Mouse (Mus musculus) kidney, adult 2 months (tissue): Measurements from ENCODE around the gene Serpinf1.

Experiments
- CTCF ChIP-seq: fragments of 200-500 bp; conservative IDR thresholded peaks from 2 replicates; pipeline ENCODE4 v1.5.1; 2011; ENCODE audit warnings: low read depth, mild to moderate bottlenecking, control low read depth, low read length, moderate library complexity, mixed read lengths; ENCODE audit not compliant: insufficient read depth, insufficient read length
- POLR2A ChIP-seq: fragments of 200-500 bp; IDR thresholded peaks from one replicate; pipeline ENCODE4 v1.6.1; 2011; ENCODE audit warnings: low read depth, low read length, control low read depth

DNA sequence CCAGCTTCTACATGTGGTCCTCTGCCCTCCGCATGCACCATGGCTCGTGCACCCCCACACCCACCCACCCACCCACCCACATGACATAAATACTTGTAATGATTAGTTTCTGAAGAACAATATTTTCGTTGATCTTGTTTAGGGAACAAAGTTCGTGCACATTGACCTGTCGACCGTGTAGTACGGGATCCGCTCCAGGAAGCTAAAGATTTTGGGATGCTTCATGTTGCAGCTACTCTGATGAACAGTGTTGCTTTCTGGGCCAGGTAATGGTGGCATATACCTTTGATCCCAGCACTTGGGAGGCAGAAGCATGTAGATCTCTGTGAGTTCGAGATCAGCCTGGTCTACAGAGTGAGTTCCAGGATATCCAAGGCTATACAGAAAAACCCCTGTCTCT is 1.5 kb upstream of the Serpinf1 start:
- TF ChIP-seq CTCF = no peak
- TF ChIP-seq POLR2A = no peak
